Mouse (Mus musculus) bone marrow, adult 2 months (tissue): Measurements from ENCODE around the gene Fggy.

Experiments
- CTCF ChIP-seq: fragments of 200-500 bp; IDR thresholded peaks from 2 replicates; pipeline ENCODE4 v1.5.1; 2011; ENCODE audit warnings: low read length, control low read depth; ENCODE audit not compliant: control insufficient read depth, insufficient read depth
- POLR2A ChIP-seq: fragments of 200-500 bp; IDR thresholded peaks from 2 replicates; pipeline ENCODE4 v1.6.1; 2011; ENCODE audit warnings: low read depth, mild to moderate bottlenecking, control low read depth, low read length, borderline replicate concordance; ENCODE audit not compliant: control insufficient read depth

- TF ChIP-seq POLR2A (no peak), CTCF (no peak)
Measured at GRCm38 (mm10) chr4:95507946-95508311, 49.4 kb upstream of the Fggy start.
